Mouse (Mus musculus): ENCODE measurements around the gene Dab2. TPM values are rescaled to one million over a fixed set of nuclear protein-coding genes. Genes with fewer than 3 reads are reported as not detected.
A peak's percentile ranks its signal among the peaks of the same experiment; 100 is the strongest.

Dab2 gene
- polyA plus RNA-seq, 1 experiment from 2014 or later = 100 TPM

GRCm38 (mm10) chr15:6438685-6439084 lies 139.1 kb downstream of the Dab2 start:
- H3K9me3 ChIP-seq (ENCODE audit: control insufficient read depth, low read length) = no peaks in the 10 kb centered on the region
- H3K4me3 ChIP-seq (ENCODE audit: low read depth, low read length) = no peak overlapping the region
- H3K36me3 ChIP-seq (ENCODE audit: control insufficient read depth, insufficient read depth, low read length) = peaks cover 48% of the 10 kb centered on the region
- no peak overlapping the region for H3K9ac ChIP-seq (ENCODE audit: low read depth, low read length)
- WGBS = 85% methylated on average over 3 of the region's 3 CpGs
- no peaks in the 10 kb centered on the region for H3K27me3 ChIP-seq (replicated peaks; ENCODE audit: control insufficient read depth, insufficient read depth, low read length)
- H3K27ac ChIP-seq (replicated peaks; ENCODE audit: low read depth, low read length) = no peak overlapping the region
- DNase-seq (ENCODE audit: low spot score) = no peak
- no peak overlapping the region for H3K4me2 ChIP-seq (ENCODE audit: low read depth, low read length)
- no peak for ATAC-seq (ENCODE audit: low read depth)
- no peaks in the 10 kb centered on the region for H3K4me1 ChIP-seq (ENCODE audit: control insufficient read depth, insufficient read depth, low read length)

GRCm38 (mm10) chr15:6444452-6444851 lies 144.9 kb downstream of the Dab2 start:
- Histone ChIP-seq H3K9ac (ENCODE audit: low read depth, low read length) (no peak overlapping the region), H3K27ac (replicated peaks; ENCODE audit: low read depth, low read length) (no peak overlapping the region), H3K4me2 (ENCODE audit: low read depth, low read length) (no peak overlapping the region), H3K4me3 (ENCODE audit: low read depth, low read length) (no peak overlapping the region), H3K9me3 (ENCODE audit: control insufficient read depth, low read length) (no peaks in the 10 kb centered on the region), H3K4me1 (ENCODE audit: control insufficient read depth, insufficient read depth, low read length) (peaks cover 3% of the 10 kb centered on the region; the same call in 1 of the 2 replicates), H3K36me3 (ENCODE audit: control insufficient read depth, insufficient read depth, low read length) (peaks cover 8% of the 10 kb centered on the region; the same call in 1 of the 2 replicates), H3K27me3 (replicated peaks; ENCODE audit: control insufficient read depth, insufficient read depth, low read length) (no peaks in the 10 kb centered on the region)
- 92% methylated on average over 2 of the region's 2 CpGs for WGBS
- ATAC-seq (ENCODE audit: low read depth) (no peak), DNase-seq (ENCODE audit: low spot score) (no peak)

GRCm38 (mm10) chr15:6445135-6445534 lies 145.5 kb downstream of the Dab2 start, which contains the start of gene C9:
Gene C9 (plus strand): TSS chr15:6445327.
- no peaks in the 10 kb centered on the region for H3K9me3 ChIP-seq (ENCODE audit: control insufficient read depth, low read length)
- no peak within 1 kb of the TSS for H3K27ac ChIP-seq (replicated peaks; ENCODE audit: low read depth, low read length)
- no peak within 1 kb of the TSS for H3K9ac ChIP-seq (ENCODE audit: low read depth, low read length)
- ATAC-seq (ENCODE audit: low read depth) = no peak
- WGBS = 54% methylated on average over 2 of the region's 2 CpGs
- DNase-seq (ENCODE audit: low spot score) = no peak
- H3K36me3 ChIP-seq (ENCODE audit: control insufficient read depth, insufficient read depth, low read length) = 0 out of 2 replicates have a peak, but pooled peaks cover 3% of the 10 kb centered on the region
- H3K4me2 ChIP-seq (ENCODE audit: low read depth, low read length) = no peak within 1 kb of the TSS
- peaks cover 3% of the 10 kb centered on the region; the same call in 1 of the 2 replicates for H3K4me1 ChIP-seq (ENCODE audit: control insufficient read depth, insufficient read depth, low read length)
- H3K4me3 ChIP-seq (ENCODE audit: low read depth, low read length) = no peak within 1 kb of the TSS
- no peaks in the 10 kb centered on the region for H3K27me3 ChIP-seq (replicated peaks; ENCODE audit: control insufficient read depth, insufficient read depth, low read length)

GRCm38 (mm10) chr15:6446181-6446580 lies 146.6 kb downstream of the Dab2 start:
- H3K36me3 ChIP-seq (ENCODE audit: control insufficient read depth, insufficient read depth, low read length) = no peaks in the 10 kb centered on the region
- 69% methylated on average over 1 of the region's 1 CpGs for WGBS

GRCm38 (mm10) chr15:6448892-6449291 lies 149.3 kb downstream of the Dab2 start:
- Histone ChIP-seq H3K27ac (replicated peaks; ENCODE audit: low read depth, low read length) (no peak overlapping the region), H3K36me3 (ENCODE audit: control insufficient read depth, insufficient read depth, low read length) (no peaks in the 10 kb centered on the region), H3K4me1 (ENCODE audit: control insufficient read depth, insufficient read depth, low read length) (peaks cover 3% of the 10 kb centered on the region; the same call in 1 of the 2 replicates), H3K4me2 (ENCODE audit: low read depth, low read length) (no peak overlapping the region), H3K9ac (ENCODE audit: low read depth, low read length) (no peak overlapping the region), H3K4me3 (ENCODE audit: low read depth, low read length) (no peak overlapping the region), H3K27me3 (replicated peaks; ENCODE audit: control insufficient read depth, insufficient read depth, low read length) (no peaks in the 10 kb centered on the region), H3K9me3 (ENCODE audit: control insufficient read depth, low read length) (no peaks in the 10 kb centered on the region)
- DNase-seq (ENCODE audit: low spot score) = no peak
- 39% methylated on average over 9 of the region's 9 CpGs for WGBS
- ATAC-seq (ENCODE audit: low read depth) = no peak

More at GRCm38 (mm10) chr15:6446181-6446580, 146.6 kb downstream of the Dab2 start:
- DNase-seq (ENCODE audit: low spot score) (no peak), ATAC-seq (ENCODE audit: low read depth) (no peak)
- Histone ChIP-seq H3K9ac (ENCODE audit: low read depth, low read length) (no peak overlapping the region), H3K4me2 (ENCODE audit: low read depth, low read length) (no peak overlapping the region), H3K27me3 (replicated peaks; ENCODE audit: control insufficient read depth, insufficient read depth, low read length) (no peaks in the 10 kb centered on the region), H3K27ac (replicated peaks; ENCODE audit: low read depth, low read length) (no peak overlapping the region), H3K4me3 (ENCODE audit: low read depth, low read length) (no peak overlapping the region), H3K9me3 (ENCODE audit: control insufficient read depth, low read length) (no peaks in the 10 kb centered on the region), H3K4me1 (ENCODE audit: control insufficient read depth, insufficient read depth, low read length) (peaks cover 3% of the 10 kb centered on the region; the same call in 1 of the 2 replicates)

GRCm38 (mm10) chr15:6454461-6454860 lies 154.9 kb downstream of the Dab2 start:
- ATAC-seq (ENCODE audit: low read depth) = no peak; the same call in 1 of the 2 replicates
- no peaks in the 10 kb centered on the region for H3K36me3 ChIP-seq (ENCODE audit: control insufficient read depth, insufficient read depth, low read length)
- no peaks in the 10 kb centered on the region for H3K27me3 ChIP-seq (replicated peaks; ENCODE audit: control insufficient read depth, insufficient read depth, low read length)
- H3K9ac ChIP-seq (ENCODE audit: low read depth, low read length) = no peak overlapping the region
- H3K4me1 ChIP-seq (ENCODE audit: control insufficient read depth, insufficient read depth, low read length) = no peaks in the 10 kb centered on the region; the same call in 1 of the 2 replicates
- no peak overlapping the region for H3K4me3 ChIP-seq (ENCODE audit: low read depth, low read length)
- DNase-seq (ENCODE audit: low spot score) = peak; percentile 40
- no peaks in the 10 kb centered on the region for H3K9me3 ChIP-seq (ENCODE audit: control insufficient read depth, low read length)
- no peak overlapping the region for H3K27ac ChIP-seq (replicated peaks; ENCODE audit: low read depth, low read length)
- 33% methylated on average over 2 of the region's 2 CpGs for WGBS
- no peak overlapping the region for H3K4me2 ChIP-seq (ENCODE audit: low read depth, low read length)

- Histone ChIP-seq H3K4me3 (ENCODE audit: low read depth, low read length) (no peak overlapping the region), H3K27me3 (replicated peaks; ENCODE audit: control insufficient read depth, insufficient read depth, low read length) (no peaks in the 10 kb centered on the region), H3K36me3 (ENCODE audit: control insufficient read depth, insufficient read depth, low read length) (no peaks in the 10 kb centered on the region), H3K9me3 (ENCODE audit: control insufficient read depth, low read length) (no peaks in the 10 kb centered on the region), H3K4me2 (ENCODE audit: low read depth, low read length) (no peak overlapping the region), H3K4me1 (ENCODE audit: control insufficient read depth, insufficient read depth, low read length) (no peaks in the 10 kb centered on the region), H3K27ac (replicated peaks; ENCODE audit: low read depth, low read length) (peak overlapping the region; percentile 41; the same call in 1 of the 2 replicates), H3K9ac (ENCODE audit: low read depth, low read length) (no peak overlapping the region)
- 39% methylated on average over 8 of the region's 8 CpGs for WGBS
- ATAC-seq (ENCODE audit: low read depth) (no peak), DNase-seq (ENCODE audit: low spot score) (peak; percentile 70)
Measured at GRCm38 (mm10) chr15:6461381-6461780, 161.8 kb downstream of the Dab2 start.

- no peaks in the 10 kb centered on the region for H3K36me3 ChIP-seq (ENCODE audit: control insufficient read depth, insufficient read depth, low read length)
- H3K4me3 ChIP-seq (ENCODE audit: low read depth, low read length) = no peak overlapping the region
- ATAC-seq (ENCODE audit: low read depth) (peak; percentile 71; the same call in 1 of the 2 replicates), DNase-seq (ENCODE audit: low spot score) (peak; percentile 77)
- peaks cover 7% of the 10 kb centered on the region; the same call in 1 of the 2 replicates for H3K4me1 ChIP-seq (ENCODE audit: control insufficient read depth, insufficient read depth, low read length)
- H3K27ac ChIP-seq (replicated peaks; ENCODE audit: low read depth, low read length) = no peak overlapping the region
- no peaks in the 10 kb centered on the region for H3K9me3 ChIP-seq (ENCODE audit: control insufficient read depth, low read length)
- 49% methylated on average over 3 of the region's 3 CpGs for WGBS
- H3K27me3 ChIP-seq (replicated peaks; ENCODE audit: control insufficient read depth, insufficient read depth, low read length) = no peaks in the 10 kb centered on the region
- no peak overlapping the region for H3K4me2 ChIP-seq (ENCODE audit: low read depth, low read length)
- no peak overlapping the region for H3K9ac ChIP-seq (ENCODE audit: low read depth, low read length)
Measured at GRCm38 (mm10) chr15:6463361-6463923, 163.9 kb downstream of the Dab2 start.

- H3K9me3 ChIP-seq (ENCODE audit: control insufficient read depth, low read length) = no peaks in the 10 kb centered on the region
- H3K27ac ChIP-seq (replicated peaks; ENCODE audit: low read depth, low read length) = no peak overlapping the region
- H3K27me3 ChIP-seq (replicated peaks; ENCODE audit: control insufficient read depth, insufficient read depth, low read length) = no peaks in the 10 kb centered on the region
- DNase-seq (ENCODE audit: low spot score) = peak; percentile 27
- no peaks in the 10 kb centered on the region for H3K36me3 ChIP-seq (ENCODE audit: control insufficient read depth, insufficient read depth, low read length)
- WGBS = 37% methylated on average over 10 of the region's 10 CpGs
- H3K4me1 ChIP-seq (ENCODE audit: control insufficient read depth, insufficient read depth, low read length) = peaks cover 7% of the 10 kb centered on the region; the same call in 1 of the 2 replicates
- H3K4me2 ChIP-seq (ENCODE audit: low read depth, low read length) = peak overlapping the region; percentile 42
- no peak overlapping the region for H3K4me3 ChIP-seq (ENCODE audit: low read depth, low read length)
- no peak for ATAC-seq (ENCODE audit: low read depth)
- no peak overlapping the region for H3K9ac ChIP-seq (ENCODE audit: low read depth, low read length)
Measured at GRCm38 (mm10) chr15:6466995-6467394, 167.4 kb downstream of the Dab2 start.
